Mouse (Mus musculus): ENCODE results near the gene Nin. TPM values are rescaled to one million over a fixed set of nuclear protein-coding genes. Genes with fewer than 3 reads are reported as not detected.
A peak's percentile ranks its signal among the peaks of the same experiment; 100 is the strongest.

Gene Nin
- total and polyA plus RNA-seq, 2 experiments: 1.1 to 2.1 TPM

DNA sequence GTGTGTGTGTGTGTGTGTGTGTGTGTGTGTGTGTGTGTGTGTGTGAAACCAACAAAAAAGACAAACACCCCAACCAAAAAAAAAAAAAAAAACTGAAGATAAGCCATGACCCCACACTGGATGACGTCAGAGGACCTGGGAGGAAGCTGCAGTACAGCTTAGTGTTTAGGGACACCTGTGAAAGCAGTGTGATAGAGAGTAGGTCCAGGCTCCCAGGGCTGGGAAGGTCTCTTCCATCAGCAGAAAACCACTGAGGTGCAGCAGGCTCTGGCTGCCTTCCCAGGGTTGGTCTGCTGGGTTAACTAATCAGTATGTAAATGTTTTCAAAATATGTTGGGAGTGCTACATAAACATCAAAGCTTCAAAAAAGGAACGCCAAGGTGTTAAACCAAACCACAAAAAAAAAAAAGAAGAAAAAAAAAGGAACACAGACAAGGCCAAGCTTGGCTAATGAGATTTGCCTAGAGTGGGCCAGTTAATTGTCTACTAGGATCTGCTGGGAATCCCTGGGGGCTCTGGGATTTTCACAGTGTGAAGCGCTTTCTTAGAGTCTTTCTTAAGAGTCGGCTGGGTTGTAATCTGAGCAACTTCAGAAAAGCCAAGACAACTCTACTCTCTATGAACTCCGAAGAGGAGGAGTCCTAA, 8.6 kb downstream of the Nin start:
- no peaks in the 10 kb centered on the region for H3K79me2 ChIP-seq (ENCODE audit: control insufficient read depth, insufficient read depth, low read length)
- H3K4me3 ChIP-seq (ENCODE audit: insufficient read depth, low read depth, low read length): no peak overlapping the region
- WGBS: 79% methylated on average over 5 of the region's 5 CpGs
- H3K4me1 ChIP-seq (ENCODE audit: control insufficient read depth, insufficient read depth, low read length): no peaks in the 10 kb centered on the region; the same call in 1 of the 2 replicates
- no peaks in the 10 kb centered on the region for H3K36me3 ChIP-seq (ENCODE audit: control insufficient read depth, insufficient read depth, low read length)
- no peak for DNase-seq (ENCODE audit: extremely low read depth, low read depth, low spot score)
- no peak overlapping the region for H3K27ac ChIP-seq (replicated peaks; ENCODE audit: insufficient read depth, low read depth, low read length)
- no peak overlapping the region for H3K9ac ChIP-seq (ENCODE audit: low read depth, low read length)
- H3K27me3 ChIP-seq (ENCODE audit: control insufficient read depth, insufficient read depth, low read length): no peaks in the 10 kb centered on the region
- TF ChIP-seq CTCF (IDR thresholded peaks at IDR 0.05; ENCODE audit: low read depth, low read length) (no peak), POLR2A (IDR thresholded peaks at IDR 0.05; ENCODE audit: extremely low read depth, insufficient read depth, low read length) (no peak)

DNA sequence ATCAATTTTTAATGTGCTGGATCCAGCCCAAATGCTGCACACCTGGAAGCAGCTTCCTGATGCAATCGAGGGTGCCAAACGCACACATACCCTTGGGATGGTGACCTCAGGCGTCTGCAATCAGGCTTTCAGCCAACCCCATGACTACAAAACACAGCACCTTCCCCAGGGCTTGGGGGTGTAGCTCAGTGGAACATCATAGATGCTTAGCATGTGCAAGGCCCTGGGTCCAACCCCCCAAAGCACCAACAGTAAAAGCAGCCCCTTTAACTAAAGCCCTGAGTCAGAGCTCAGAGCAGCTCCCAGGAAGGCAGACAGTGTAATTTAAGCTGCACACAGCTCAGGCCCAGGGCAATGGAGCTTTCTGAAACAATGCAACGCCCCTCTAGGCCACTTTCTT, 9.3 kb downstream of the Nin start:
- no peak for TF ChIP-seq POLR2A (IDR thresholded peaks at IDR 0.05; ENCODE audit: extremely low read depth, insufficient read depth, low read length)
- TF ChIP-seq CTCF (IDR thresholded peaks at IDR 0.05; ENCODE audit: low read depth, low read length): no peak
- Histone ChIP-seq H3K36me3 (ENCODE audit: control insufficient read depth, insufficient read depth, low read length) (no peaks in the 10 kb centered on the region), H3K4me3 (ENCODE audit: insufficient read depth, low read depth, low read length) (no peak overlapping the region), H3K27me3 (ENCODE audit: control insufficient read depth, insufficient read depth, low read length) (no peaks in the 10 kb centered on the region), H3K9ac (ENCODE audit: low read depth, low read length) (no peak overlapping the region), H3K79me2 (ENCODE audit: control insufficient read depth, insufficient read depth, low read length) (no peaks in the 10 kb centered on the region), H3K27ac (replicated peaks; ENCODE audit: insufficient read depth, low read depth, low read length) (no peak overlapping the region), H3K4me1 (ENCODE audit: control insufficient read depth, insufficient read depth, low read length) (no peaks in the 10 kb centered on the region)
- 41% methylated on average over 4 of the region's 4 CpGs for WGBS
- DNase-seq (ENCODE audit: extremely low read depth, low read depth, low spot score): no peak

DNA sequence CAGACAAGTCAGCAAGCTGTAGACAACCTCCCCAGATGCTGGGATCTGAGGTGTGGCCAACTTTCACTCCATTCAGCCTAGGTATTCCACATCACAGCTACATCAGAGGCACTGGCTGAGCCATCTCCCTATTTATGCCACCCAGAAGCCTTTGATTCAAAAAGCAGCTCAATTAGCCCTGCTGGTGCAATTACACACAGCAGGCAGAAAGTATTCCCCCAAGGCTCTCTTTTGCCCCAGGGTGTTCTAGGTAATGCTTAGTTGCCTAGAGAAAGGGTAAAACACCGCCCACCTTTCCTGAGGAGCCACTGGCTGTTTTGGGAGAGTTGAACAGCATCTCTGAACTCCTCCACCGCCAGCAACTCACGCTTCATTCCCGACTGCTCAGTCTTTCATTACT, 10.3 kb downstream of the Nin start:
- WGBS: over 99% methylated on average over 4 of the region's 4 CpGs
- no peak for DNase-seq (ENCODE audit: extremely low read depth, low read depth, low spot score)
- H3K4me3 ChIP-seq (ENCODE audit: insufficient read depth, low read depth, low read length): no peak overlapping the region
- no peaks in the 10 kb centered on the region for H3K4me1 ChIP-seq (ENCODE audit: control insufficient read depth, insufficient read depth, low read length)
- H3K79me2 ChIP-seq (ENCODE audit: control insufficient read depth, insufficient read depth, low read length): no peaks in the 10 kb centered on the region
- H3K27ac ChIP-seq (replicated peaks; ENCODE audit: insufficient read depth, low read depth, low read length): no peak overlapping the region
- no peaks in the 10 kb centered on the region for H3K36me3 ChIP-seq (ENCODE audit: control insufficient read depth, insufficient read depth, low read length)
- H3K9ac ChIP-seq (ENCODE audit: low read depth, low read length): no peak overlapping the region
- no peak for TF ChIP-seq POLR2A (IDR thresholded peaks at IDR 0.05; ENCODE audit: extremely low read depth, insufficient read depth, low read length)
- no peak for TF ChIP-seq CTCF (IDR thresholded peaks at IDR 0.05; ENCODE audit: low read depth, low read length)
- H3K27me3 ChIP-seq (ENCODE audit: control insufficient read depth, insufficient read depth, low read length): no peaks in the 10 kb centered on the region

DNA sequence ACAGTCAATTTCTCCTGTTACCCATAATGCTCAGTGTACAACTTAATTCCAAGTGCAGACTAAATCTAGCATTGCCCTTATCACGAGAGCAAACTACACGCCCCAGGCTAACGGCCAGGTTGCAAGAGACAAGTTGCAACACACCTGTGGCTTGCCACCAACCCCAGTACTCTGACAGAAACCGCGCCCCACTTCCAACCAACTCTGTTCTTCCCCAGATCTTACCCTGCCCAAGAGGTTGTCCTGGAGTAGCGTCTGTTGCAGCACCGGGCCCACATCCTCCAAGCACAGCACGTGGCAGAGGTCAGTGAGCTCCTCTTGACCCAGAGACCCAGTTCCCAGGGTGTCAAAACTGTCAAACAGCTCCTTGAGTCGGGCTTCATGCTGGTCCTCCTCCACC, 11.1 kb downstream of the Nin start:
- Histone ChIP-seq H3K4me3 (ENCODE audit: insufficient read depth, low read depth, low read length) (no peak overlapping the region), H3K36me3 (ENCODE audit: control insufficient read depth, insufficient read depth, low read length) (no peaks in the 10 kb centered on the region), H3K9ac (ENCODE audit: low read depth, low read length) (no peak overlapping the region), H3K27me3 (ENCODE audit: control insufficient read depth, insufficient read depth, low read length) (no peaks in the 10 kb centered on the region), H3K79me2 (ENCODE audit: control insufficient read depth, insufficient read depth, low read length) (no peaks in the 10 kb centered on the region), H3K27ac (replicated peaks; ENCODE audit: insufficient read depth, low read depth, low read length) (no peak overlapping the region), H3K4me1 (ENCODE audit: control insufficient read depth, insufficient read depth, low read length) (no peaks in the 10 kb centered on the region)
- DNase-seq (ENCODE audit: extremely low read depth, low read depth, low spot score): peak; percentile 89
- WGBS: 31% methylated on average over 9 of the region's 9 CpGs
- TF ChIP-seq CTCF (IDR thresholded peaks at IDR 0.05; ENCODE audit: low read depth, low read length) (no peak), POLR2A (IDR thresholded peaks at IDR 0.05; ENCODE audit: extremely low read depth, insufficient read depth, low read length) (no peak)

DNA sequence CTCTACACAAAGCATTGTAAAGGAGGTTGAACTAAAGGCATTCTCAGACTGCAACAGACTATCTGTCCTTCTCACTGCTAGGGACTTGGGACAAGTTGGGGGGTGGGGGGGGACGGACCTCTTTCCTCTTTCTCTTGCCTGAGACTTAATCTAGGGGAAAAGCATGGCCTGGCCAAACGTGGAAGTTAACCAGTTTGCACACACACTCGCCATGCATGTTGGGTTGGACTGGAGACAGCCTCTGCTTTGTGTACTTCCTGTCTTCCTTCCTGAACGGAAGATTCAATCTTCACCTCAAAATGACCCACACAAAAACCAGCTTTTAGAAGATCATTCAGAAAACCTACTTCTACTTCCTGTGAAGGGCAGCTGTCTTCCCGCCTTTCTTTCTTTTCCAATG, 11.7 kb downstream of the Nin start:
- Histone ChIP-seq H3K4me3 (ENCODE audit: insufficient read depth, low read depth, low read length) (no peak overlapping the region), H3K27me3 (ENCODE audit: control insufficient read depth, insufficient read depth, low read length) (no peaks in the 10 kb centered on the region), H3K9ac (ENCODE audit: low read depth, low read length) (no peak overlapping the region), H3K4me1 (ENCODE audit: control insufficient read depth, insufficient read depth, low read length) (no peaks in the 10 kb centered on the region), H3K36me3 (ENCODE audit: control insufficient read depth, insufficient read depth, low read length) (no peaks in the 10 kb centered on the region), H3K27ac (replicated peaks; ENCODE audit: insufficient read depth, low read depth, low read length) (no peak overlapping the region), H3K79me2 (ENCODE audit: control insufficient read depth, insufficient read depth, low read length) (no peaks in the 10 kb centered on the region)
- 68% methylated on average over 5 of the region's 5 CpGs for WGBS
- peak; percentile 6 for DNase-seq (ENCODE audit: extremely low read depth, low read depth, low spot score)
- no peak for TF ChIP-seq CTCF (IDR thresholded peaks at IDR 0.05; ENCODE audit: low read depth, low read length)
- no peak for TF ChIP-seq POLR2A (IDR thresholded peaks at IDR 0.05; ENCODE audit: extremely low read depth, insufficient read depth, low read length)

DNA sequence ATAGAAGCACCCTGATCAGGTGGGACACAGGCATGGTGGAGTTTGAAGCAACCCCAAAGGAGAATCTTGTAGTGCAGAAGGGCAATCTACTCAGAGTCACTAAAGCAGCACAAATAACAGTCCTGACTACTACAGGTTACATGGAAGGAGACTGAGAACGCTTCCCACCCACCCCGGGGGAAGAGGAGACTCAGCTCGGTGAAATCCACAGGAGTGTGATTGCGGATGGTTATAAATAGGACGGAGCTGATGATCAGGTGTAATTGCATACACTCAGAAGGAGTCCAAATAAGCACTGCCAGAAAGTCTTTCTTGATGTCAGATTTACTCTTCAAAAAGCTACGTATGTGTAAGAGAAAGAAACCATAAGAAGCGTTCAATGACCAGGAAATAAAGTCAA, 15.6 kb downstream of the Nin start:
- no peak for DNase-seq (ENCODE audit: extremely low read depth, low read depth, low spot score)
- TF ChIP-seq POLR2A (IDR thresholded peaks at IDR 0.05; ENCODE audit: extremely low read depth, insufficient read depth, low read length) (no peak), CTCF (IDR thresholded peaks at IDR 0.05; ENCODE audit: low read depth, low read length) (no peak)
- WGBS: 94% methylated on average over 7 of the region's 7 CpGs
- Histone ChIP-seq H3K4me3 (ENCODE audit: insufficient read depth, low read depth, low read length) (no peak overlapping the region), H3K27ac (replicated peaks; ENCODE audit: insufficient read depth, low read depth, low read length) (no peak overlapping the region), H3K9ac (ENCODE audit: low read depth, low read length) (no peak overlapping the region), H3K79me2 (ENCODE audit: control insufficient read depth, insufficient read depth, low read length) (no peaks in the 10 kb centered on the region), H3K27me3 (ENCODE audit: control insufficient read depth, insufficient read depth, low read length) (no peaks in the 10 kb centered on the region), H3K36me3 (ENCODE audit: control insufficient read depth, insufficient read depth, low read length) (no peaks in the 10 kb centered on the region), H3K4me1 (ENCODE audit: control insufficient read depth, insufficient read depth, low read length) (no peaks in the 10 kb centered on the region)
